Mouse (Mus musculus): ENCODE data around the gene Gm3127.
"Not testable (repeated sequence)": the region's sequence is repeated elsewhere in the genome, so short reads cannot be mapped to it uniquely, and the experiment has no call there.

Gm3127 gene

GRCm38 (mm10) chr14:4164730-4165129, at the start of gene Gm3127:
TSS of gene Gm3127 (plus strand) at chr14:4165030.
- not testable (repeated sequence) for DNase-seq (ENCODE audit: low spot score in 2 of 2)

- DNase-seq (ENCODE audit: low spot score in 2 of 2) = not testable (repeated sequence)
Measured at GRCm38 (mm10) chr14:4141646-4142045, 23.2 kb upstream of the Gm3127 start.

GRCm38 (mm10) chr14:4182030-4182429, 17.2 kb downstream of the Gm3127 start:
- DNase-seq (ENCODE audit: low spot score in 2 of 2) = not testable (repeated sequence)

GRCm38 (mm10) chr14:4182491-4183210, 17.8 kb downstream of the Gm3127 start, which contains the start of gene Gm2974:
TSS of gene Gm2974 (plus strand) at chr14:4182576.
- not testable (repeated sequence) for DNase-seq (ENCODE audit: low spot score in 2 of 2)

- DNase-seq (ENCODE audit: low spot score in 2 of 2) = not testable (repeated sequence)
Measured at GRCm38 (mm10) chr14:4183375-4183774, 18.5 kb downstream of the Gm3127 start.
